Mouse (Mus musculus): ENCODE measurements around the gene Cryzl2.

Cryzl2 gene

GRCm38 (mm10) chr1:157472716-157473115, 14.3 kb downstream of the Cryzl2 start:
- DNase-seq (ENCODE audit: low read depth, low spot score), result no peak

GRCm38 (mm10) chr1:157474865-157475264, 16.5 kb downstream of the Cryzl2 start:
- no peak for DNase-seq (ENCODE audit: low read depth, low spot score)

GRCm38 (mm10) chr1:157476231-157476630, 17.9 kb downstream of the Cryzl2 start:
- no peak for DNase-seq (ENCODE audit: low read depth, low spot score)

- DNase-seq (ENCODE audit: low read depth, low spot score), result no peak
These were observed 21.7 kb downstream of the Cryzl2 start for GRCm38 (mm10) chr1:157480090-157480489.

GRCm38 (mm10) chr1:157480901-157481300, 22.5 kb downstream of the Cryzl2 start:
- no peak for DNase-seq (ENCODE audit: low read depth, low spot score)

- DNase-seq (ENCODE audit: low read depth, low spot score), result no peak
These were observed 23.3 kb downstream of the Cryzl2 start for GRCm38 (mm10) chr1:157481666-157482065.

GRCm38 (mm10) chr1:157484161-157484560, 25.8 kb downstream of the Cryzl2 start:
- no peak for DNase-seq (ENCODE audit: low read depth, low spot score)

- DNase-seq (ENCODE audit: low read depth, low spot score), result no peak
These were observed 42.3 kb downstream of the Cryzl2 start for GRCm38 (mm10) chr1:157500657-157501056.

GRCm38 (mm10) chr1:157501352-157501945, 43.1 kb downstream of the Cryzl2 start:
- no peak for DNase-seq (ENCODE audit: low read depth, low spot score)

GRCm38 (mm10) chr1:157503071-157503470, 44.7 kb downstream of the Cryzl2 start:
- no peak for DNase-seq (ENCODE audit: low read depth, low spot score)

- DNase-seq (ENCODE audit: low read depth, low spot score), result no peak
These were observed 48.1 kb downstream of the Cryzl2 start, which contains the start of gene Sec16b for GRCm38 (mm10) chr1:157506522-157506921. TSS of gene Sec16b (plus strand) at chr1:157506728.

- no peak for DNase-seq (ENCODE audit: low read depth, low spot score)
These were observed 48.7 kb downstream of the Cryzl2 start for GRCm38 (mm10) chr1:157506995-157507595.

GRCm38 (mm10) chr1:157507814-157508213, 49.4 kb downstream of the Cryzl2 start:
- DNase-seq (ENCODE audit: low read depth, low spot score), result no peak

- no peak for DNase-seq (ENCODE audit: low read depth, low spot score)
These were observed 54.5 kb downstream of the Cryzl2 start for GRCm38 (mm10) chr1:157512690-157513448.

GRCm38 (mm10) chr1:157513559-157513958, 55.2 kb downstream of the Cryzl2 start:
- no peak for DNase-seq (ENCODE audit: low read depth, low spot score)

- no peak for DNase-seq (ENCODE audit: low read depth, low spot score)
These were observed 55.9 kb downstream of the Cryzl2 start for GRCm38 (mm10) chr1:157514298-157514697.

- DNase-seq (ENCODE audit: low read depth, low spot score), result no peak
These were observed 58.7 kb downstream of the Cryzl2 start for GRCm38 (mm10) chr1:157516838-157517808.

GRCm38 (mm10) chr1:157518111-157518523, 59.7 kb downstream of the Cryzl2 start:
- DNase-seq (ENCODE audit: low read depth, low spot score), result no peak

GRCm38 (mm10) chr1:157519396-157519795, 61.0 kb downstream of the Cryzl2 start:
- no peak for DNase-seq (ENCODE audit: low read depth, low spot score)

- DNase-seq (ENCODE audit: low read depth, low spot score), result no peak
These were observed 63.9 kb downstream of the Cryzl2 start for GRCm38 (mm10) chr1:157522322-157522721.

- no peak for DNase-seq (ENCODE audit: low read depth, low spot score)
These were observed 66.4 kb downstream of the Cryzl2 start for GRCm38 (mm10) chr1:157524775-157525174.

All from CD4-positive helper T cell, adult 2 months (primary cell).